Mouse (Mus musculus) bone marrow macrophage, adult 2 months (primary cell): ENCODE results near the gene Cbln3. TPM values are rescaled to one million over a fixed set of nuclear protein-coding genes. Genes with fewer than 3 reads are reported as not detected.
A peak's percentile ranks its signal among the peaks of the same experiment; 100 is the strongest.

Experiments used
- H3K27ac ChIP-seq: 2 replicates; pipeline ENCODE4 v1.5.1; 2012; ENCODE audit warnings: low read depth, low read length; ENCODE audit not compliant: insufficient read depth
- H3K4me1 ChIP-seq: 2 replicates; pipeline ENCODE4 v1.6.1; 2012; ENCODE audit warnings: low read length; ENCODE audit not compliant: control insufficient read depth, insufficient read depth
- H3K4me3 ChIP-seq: 2 replicates; pipeline ENCODE4 v1.5.1; 2012; ENCODE audit warnings: mild to moderate bottlenecking, low read length, moderate library complexity; ENCODE audit not compliant: insufficient read depth
- CTCF ChIP-seq: IDR thresholded peaks from 2 replicates; pipeline ENCODE4 v1.5.1; 2012; ENCODE audit warnings: low read depth, mild to moderate bottlenecking, low read length, moderate library complexity
- POLR2A ChIP-seq: IDR thresholded peaks from 2 replicates; pipeline ENCODE4 v1.6.1; 2012; ENCODE audit warnings: mild to moderate bottlenecking, low read depth, low read length, borderline replicate concordance
- polyA plus RNA-seq: library from polyadenylated mRNA; stranded (reverse); fragments of >200 nt; gene quantifications from 2 replicates; pipeline ENCODE4 v1.2.4, GENCODE M21; 2012; ENCODE audit not compliant: missing spikeins, insufficient read depth, insufficient read length

Gene Cbln3
- 0.16 TPM in 1 of 2 replicates, not detected in the other for polyA plus RNA-seq

DNA sequence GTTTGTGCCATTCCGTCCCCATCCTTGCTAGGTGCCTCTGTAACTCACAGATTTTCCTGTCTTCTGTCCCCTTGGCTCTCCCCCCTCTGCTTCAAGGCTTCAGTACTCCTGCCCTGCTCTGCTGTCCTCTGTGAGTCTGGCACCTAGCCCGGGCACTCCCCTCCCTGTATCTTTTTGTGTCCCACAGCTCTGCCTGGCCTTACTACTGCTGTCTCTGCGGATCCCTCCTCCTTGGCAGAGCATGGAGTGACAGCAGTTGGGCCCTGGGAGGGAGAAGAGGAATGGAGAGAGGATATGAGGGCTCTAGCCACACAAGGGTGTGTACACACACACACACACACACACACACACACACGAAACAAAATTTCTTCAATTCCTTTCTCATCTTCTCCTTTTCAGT, at the start of gene Cbln3:
Gene Cbln3 (minus strand): TSS at position 227 of the 400 bp plus-strand sequence.
- peak within 1 kb of the TSS; percentile 81 for H3K4me3 ChIP-seq
- TF ChIP-seq CTCF (no peak), POLR2A (no peak)
- H3K4me1 ChIP-seq, result peaks cover 19% of the 10 kb centered on the region
- H3K27ac ChIP-seq, result peak within 1 kb of the TSS; percentile 76

DNA sequence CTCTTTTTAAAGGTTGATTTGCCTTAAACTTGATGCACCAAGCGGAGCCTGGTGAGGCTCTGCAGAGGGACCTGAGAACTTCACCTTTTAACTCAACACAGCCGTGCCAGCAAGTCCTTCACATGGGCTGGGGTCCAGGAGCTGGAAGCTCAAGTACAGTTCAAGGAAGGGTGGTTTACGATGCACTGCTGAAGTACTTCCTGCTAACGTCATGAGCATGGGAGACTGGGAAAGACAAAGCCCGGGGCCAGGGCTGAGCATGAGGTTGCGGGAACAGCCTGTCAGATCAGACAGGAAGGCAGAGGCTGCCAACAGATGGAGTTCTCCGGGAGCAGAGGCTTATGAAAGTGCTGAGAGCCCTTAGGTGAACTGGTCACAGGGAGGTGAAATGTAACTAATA, 49.4 kb upstream of the Cbln3 start:
- H3K27ac ChIP-seq, result no peak overlapping the region

GRCm38 (mm10) chr14:55929263-55929997, 45.2 kb upstream of the Cbln3 start:
- Histone ChIP-seq H3K4me1 (no peaks in the 10 kb centered on the region; the same call in 1 of the 2 replicates), H3K27ac (no peak overlapping the region), H3K4me3 (no peak overlapping the region)
- TF ChIP-seq CTCF (no peak), POLR2A (no peak)

More for the DNA sequence above, 49.4 kb upstream of the Cbln3 start:
- no peak for TF ChIP-seq CTCF
- no peak for TF ChIP-seq POLR2A
- H3K4me3 ChIP-seq, result no peak overlapping the region
- no peaks in the 10 kb centered on the region for H3K4me1 ChIP-seq

DNA sequence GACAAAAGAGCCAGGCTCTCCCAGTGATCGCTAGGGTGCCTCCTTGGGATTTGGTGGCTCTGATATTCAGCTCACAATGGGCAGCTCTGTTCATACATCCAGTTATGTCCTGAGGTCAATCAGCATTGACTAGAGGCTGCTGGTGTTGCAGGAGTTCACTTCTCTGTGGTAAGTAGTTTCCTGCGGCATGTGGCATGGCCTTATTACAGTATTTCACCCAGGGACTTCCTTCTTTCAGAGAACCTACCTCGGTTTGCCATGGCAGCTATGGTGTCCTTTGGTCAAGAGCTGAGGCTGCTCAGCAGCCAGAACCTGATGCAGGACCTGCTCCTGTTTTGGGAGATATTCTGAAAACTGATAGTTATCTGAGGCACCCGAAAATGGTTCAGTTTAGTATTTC, 42.7 kb upstream of the Cbln3 start:
- no peak for TF ChIP-seq CTCF
- no peak for TF ChIP-seq POLR2A

GRCm38 (mm10) chr14:55922475-55923232, 38.5 kb upstream of the Cbln3 start:
- Histone ChIP-seq H3K4me3 (no peak overlapping the region), H3K27ac (no peak overlapping the region), H3K4me1 (no peaks in the 10 kb centered on the region; the same call in 1 of the 2 replicates)
- TF ChIP-seq POLR2A, result no peak
- no peak for TF ChIP-seq CTCF

More for the DNA sequence above, 42.7 kb upstream of the Cbln3 start:
- H3K4me1 ChIP-seq, result no peaks in the 10 kb centered on the region; the same call in 1 of the 2 replicates
- no peak overlapping the region for H3K4me3 ChIP-seq
- H3K27ac ChIP-seq, result no peak overlapping the region

DNA sequence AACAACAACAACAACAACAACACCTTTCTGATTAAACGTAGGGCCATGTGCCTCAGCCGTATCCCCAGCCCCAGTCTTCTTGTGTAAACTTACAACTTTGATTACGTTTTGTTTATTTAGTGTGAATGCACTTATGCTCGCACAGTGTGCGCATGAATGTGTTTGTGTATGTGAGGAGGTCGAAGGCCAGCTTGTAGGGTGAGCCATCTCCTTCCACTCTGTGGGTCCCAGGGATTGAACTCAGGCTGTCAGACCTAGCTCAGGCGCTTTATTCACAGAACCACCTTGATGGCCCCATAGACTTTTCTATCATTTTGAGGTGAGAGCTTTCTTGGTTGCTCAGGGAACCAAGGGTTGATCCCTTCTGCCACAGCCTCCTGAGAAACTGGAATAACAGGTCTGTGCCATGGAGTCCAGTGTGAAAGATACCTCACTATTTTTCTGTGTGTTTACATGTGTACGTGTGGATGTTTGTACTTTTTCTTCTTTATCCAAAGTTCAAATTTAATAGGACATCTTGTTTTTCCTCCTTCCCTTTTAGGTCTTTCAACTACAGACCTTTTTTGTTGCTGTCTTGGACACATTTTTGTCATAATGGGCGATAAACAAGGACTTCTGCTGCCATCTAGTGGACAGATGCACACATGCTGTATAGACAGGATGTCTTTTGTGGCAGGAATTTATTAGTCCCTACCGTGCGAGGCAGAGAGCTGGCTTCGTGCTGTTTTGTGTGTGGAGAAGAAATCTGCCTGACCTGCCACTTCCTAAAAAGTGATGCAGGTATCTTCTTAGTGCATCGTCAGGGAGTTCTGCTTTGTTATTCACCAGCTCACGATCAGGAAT, 34.3 kb upstream of the Cbln3 start:
- Histone ChIP-seq H3K4me3 (no peak overlapping the region), H3K27ac (no peak overlapping the region), H3K4me1 (no peaks in the 10 kb centered on the region)
- no peak for TF ChIP-seq POLR2A
- TF ChIP-seq CTCF, result no peak

DNA sequence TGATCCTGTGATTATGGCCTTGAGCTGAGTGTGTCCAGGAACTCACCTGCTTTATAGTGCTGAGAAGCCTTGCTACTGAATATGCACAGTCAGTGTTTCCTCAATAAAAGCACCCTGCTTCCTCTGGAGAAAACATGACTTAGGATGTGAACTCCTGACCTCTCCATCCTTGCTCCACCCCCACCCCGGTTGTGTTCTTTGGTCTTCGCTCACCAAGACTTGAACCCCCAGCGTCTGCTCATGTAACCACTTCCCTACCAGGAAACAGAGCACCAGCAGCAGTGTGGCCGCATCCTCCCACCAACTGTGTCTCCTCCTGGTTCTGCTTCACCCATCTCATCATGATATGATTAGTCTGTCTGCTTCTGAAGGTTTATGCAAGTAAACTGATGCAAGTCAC, 29.2 kb upstream of the Cbln3 start:
- no peak overlapping the region for H3K27ac ChIP-seq
- no peak overlapping the region for H3K4me3 ChIP-seq
- no peak for TF ChIP-seq POLR2A
- TF ChIP-seq CTCF, result no peak

GRCm38 (mm10) chr14:55905518-55905917, 21.3 kb upstream of the Cbln3 start:
- TF ChIP-seq CTCF (no peak), POLR2A (no peak)
- Histone ChIP-seq H3K4me1 (peaks cover 11% of the 10 kb centered on the region), H3K4me3 (no peak overlapping the region), H3K27ac (no peak overlapping the region)

More for the DNA sequence above, 29.2 kb upstream of the Cbln3 start:
- H3K4me1 ChIP-seq, result no peaks in the 10 kb centered on the region

GRCm38 (mm10) chr14:55900414-55900755, 16.2 kb upstream of the Cbln3 start:
- Histone ChIP-seq H3K27ac (no peak overlapping the region), H3K4me3 (peak overlapping the region; percentile 43), H3K4me1 (peaks cover 4% of the 10 kb centered on the region; the same call in 1 of the 2 replicates)
- TF ChIP-seq CTCF (no peak), POLR2A (no peak)
